Mouse (Mus musculus) CD4-positive, CD25-positive, alpha-beta regulatory T cell, adult 2 months (primary cell): ENCODE measurements around the gene Pde9a.

ENCODE experiments used
- DNase-seq: peaks from one replicate; pipeline ENCODE4 v3.0.0-alpha.2; 2012; ENCODE audit warnings: low read depth, low spot score

Pde9a gene

GRCm38 (mm10) chr17:31511792-31512495, 125.9 kb downstream of the Pde9a start:
- DNase-seq = peak; percentile 96

- DNase-seq = no peak
These were observed 126.6 kb downstream of the Pde9a start for GRCm38 (mm10) chr17:31512593-31512992.

DNA sequence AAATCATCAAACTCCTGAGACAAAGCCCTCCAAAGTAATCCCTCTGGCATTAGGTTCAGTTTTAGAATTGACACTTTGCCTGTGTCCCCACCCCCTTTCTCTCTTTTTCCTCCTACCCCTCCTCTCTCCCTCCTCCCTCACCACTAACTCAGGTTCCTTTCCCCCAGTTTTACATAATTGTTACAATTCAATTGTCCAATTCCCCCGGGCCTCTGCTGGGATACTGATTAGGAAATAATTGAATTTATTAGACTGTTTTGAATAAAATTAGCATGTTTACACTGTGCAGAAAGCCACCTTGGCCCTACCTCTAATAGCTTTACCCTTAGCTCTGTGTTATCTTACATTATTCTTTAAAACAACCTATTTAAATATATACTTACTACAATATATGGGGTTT, 128.7 kb downstream of the Pde9a start:
- no peak for DNase-seq

DNA sequence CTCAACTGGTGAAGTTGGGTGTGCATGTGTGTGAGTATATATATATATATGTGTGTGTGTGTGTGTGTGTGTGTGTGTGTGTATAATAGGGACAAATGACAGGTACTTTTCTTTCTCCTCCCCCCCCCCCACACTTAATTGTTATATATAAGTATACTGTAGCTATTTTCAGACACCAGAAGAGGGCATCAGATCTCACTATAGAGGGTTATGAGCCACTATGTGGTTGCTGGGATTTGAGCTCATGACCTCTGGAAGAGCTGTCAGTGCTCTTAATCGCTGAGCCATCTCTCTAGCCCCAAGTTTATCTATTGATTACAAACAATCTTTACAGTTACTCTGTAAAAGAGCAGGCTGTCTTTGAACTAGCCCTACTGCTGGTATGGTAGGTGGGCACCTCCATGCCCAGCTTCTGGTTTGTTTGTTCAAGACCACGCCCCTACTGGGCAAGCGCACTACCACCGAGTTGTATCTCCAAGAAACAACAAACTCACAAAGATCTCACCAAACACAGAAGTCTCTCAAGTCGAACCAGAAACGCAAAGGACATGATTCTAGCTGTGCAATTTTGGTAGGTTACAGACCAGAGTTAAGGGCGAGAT, 133.4 kb downstream of the Pde9a start:
- no peak for DNase-seq

DNA sequence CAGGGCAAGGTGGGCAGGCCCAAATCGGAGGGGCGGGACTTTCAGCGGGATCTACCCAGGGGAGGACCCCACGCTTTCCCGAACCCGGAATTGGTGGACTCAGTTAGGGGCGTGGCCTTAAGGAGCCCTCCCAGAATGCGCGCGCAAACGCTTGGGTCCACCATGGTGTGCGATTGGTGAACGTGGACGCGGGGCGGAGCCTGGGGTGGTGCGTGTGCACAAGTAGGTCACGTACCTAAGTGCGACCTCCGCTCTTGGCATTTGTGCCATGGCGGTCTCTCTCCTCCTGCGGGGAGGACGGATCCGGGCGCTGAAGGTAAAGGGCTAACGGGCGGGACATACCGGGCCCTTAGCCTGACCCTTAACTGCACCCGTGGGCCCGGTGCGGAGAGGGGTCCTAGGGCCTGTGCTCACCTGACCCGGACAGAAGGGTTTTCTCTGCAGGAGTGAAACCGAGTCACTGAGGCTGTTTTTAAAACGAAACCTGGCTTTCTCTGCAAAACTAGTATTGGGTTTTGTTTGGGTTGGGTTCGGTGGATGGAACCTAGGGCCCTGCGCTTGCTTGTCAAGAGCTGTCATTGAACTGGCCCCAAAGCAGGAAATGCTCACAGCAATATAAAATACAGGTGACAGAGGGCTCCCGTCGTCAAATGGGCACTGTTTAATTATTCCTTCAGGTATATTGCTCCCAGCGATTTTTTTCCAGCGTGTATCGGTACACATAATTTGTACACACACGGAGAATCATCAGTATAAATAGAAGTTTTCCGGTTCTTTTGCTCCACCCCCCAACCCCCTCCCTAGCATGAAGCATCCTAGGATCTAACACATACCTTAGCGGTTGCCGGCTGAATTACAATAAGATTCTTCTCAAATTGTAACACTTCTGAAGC, 134.2 kb downstream of the Pde9a start, which contains the start of the genes Wdr4 and Ndufv3:
Gene Wdr4 (minus strand): TSS at position 35 of the 893 bp plus-strand sequence.
Gene Ndufv3 (plus strand): TSS at position 170 of the 893 bp plus-strand sequence.
- peak; percentile 100 for DNase-seq

DNA sequence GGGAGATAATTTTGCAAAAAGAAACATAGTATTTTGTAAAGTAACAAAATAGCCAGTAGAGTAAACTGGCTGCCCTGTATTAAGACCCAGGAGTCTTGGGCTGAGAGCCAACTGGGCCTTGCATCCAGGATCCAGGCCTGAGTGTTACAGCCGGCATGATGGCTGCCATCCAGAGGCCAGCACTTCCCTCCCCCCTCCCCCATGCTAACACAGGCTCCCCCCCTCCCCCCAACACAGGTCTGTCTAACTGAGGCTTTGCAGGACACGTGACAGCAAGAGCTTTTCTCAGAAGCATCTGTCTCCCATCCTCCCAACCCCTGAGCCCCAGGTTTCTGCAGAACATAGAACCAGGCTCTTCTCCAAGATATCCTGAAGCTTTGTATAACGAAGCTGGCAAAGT, 134.9 kb downstream of the Pde9a start:
- DNase-seq = peak; percentile 34

DNA sequence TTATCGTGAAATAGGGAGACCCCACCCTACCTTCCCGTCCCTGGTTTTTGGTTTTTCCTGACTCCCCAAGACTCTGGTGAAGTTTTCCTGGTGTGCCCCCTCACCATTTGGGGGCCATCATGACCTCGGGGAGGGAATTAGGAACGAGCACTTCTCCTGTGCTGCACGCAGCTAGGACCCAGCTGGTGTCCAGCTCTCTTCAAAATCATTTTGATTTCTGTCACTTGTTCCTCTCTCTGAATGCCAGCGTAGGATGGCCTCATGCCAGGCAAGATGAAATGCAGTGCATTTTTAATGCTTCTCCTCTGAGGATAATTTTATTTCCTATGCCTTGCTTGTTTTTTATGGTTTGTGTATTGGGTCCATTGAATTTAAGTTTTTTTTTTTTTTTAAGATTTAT, 135.9 kb downstream of the Pde9a start:
- DNase-seq = no peak

- no peak for DNase-seq
These were observed 139.1 kb downstream of the Pde9a start for GRCm38 (mm10) chr17:31525114-31525513.

DNA sequence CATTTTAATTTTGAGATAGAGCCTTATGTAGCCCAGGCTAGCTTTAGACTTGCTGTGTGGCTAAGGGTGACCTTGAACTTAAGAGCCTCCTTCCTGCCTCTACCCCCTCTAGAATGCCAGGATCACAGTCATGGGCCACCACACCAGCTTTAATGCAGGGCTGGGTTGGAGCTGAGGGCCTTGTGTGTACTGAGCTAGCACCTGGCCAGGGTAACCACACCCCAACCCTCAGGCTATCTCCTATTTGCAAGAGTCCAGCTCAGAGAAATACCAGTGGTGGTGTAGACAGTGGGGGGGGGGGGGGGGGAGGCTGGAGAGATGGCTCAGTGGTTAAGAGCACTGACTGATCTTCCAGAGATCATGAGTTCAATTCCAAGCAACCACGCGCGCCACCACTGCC, 139.8 kb downstream of the Pde9a start:
- no peak for DNase-seq
